Mouse (Mus musculus) heart, postnatal 0 days (tissue): ENCODE data around the gene Olfr796.

ENCODE experiments used
- CTCF ChIP-seq: IDR thresholded peaks from 2 replicates; pipeline ENCODE4 v1.5.1; 2016; ENCODE audit warnings: antibody characterized with exemption, control low read depth, low read depth
- EP300 ChIP-seq: IDR thresholded peaks from 2 replicates; pipeline ENCODE4 v1.6.1; 2016; ENCODE audit warnings: antibody characterized with exemption, low read depth

DNA sequence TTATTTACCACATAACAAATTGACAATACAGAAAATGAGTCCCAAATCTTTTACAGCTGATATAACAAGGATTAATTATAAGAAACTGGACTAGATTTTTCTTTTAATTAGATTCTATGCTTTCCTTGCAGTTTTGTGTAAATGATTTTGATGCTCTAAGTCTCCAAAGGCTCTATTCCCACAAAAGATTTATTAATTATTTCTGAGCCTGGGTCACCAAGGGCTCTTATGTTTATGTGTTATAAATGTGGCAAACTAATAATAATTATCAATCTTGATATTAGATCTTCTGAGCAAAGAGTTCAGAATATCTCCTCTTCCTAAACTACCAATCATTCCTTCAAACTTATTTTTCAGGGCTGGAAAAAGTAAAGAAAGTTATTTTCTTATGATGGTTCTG is 45.0 kb upstream of the Olfr796 start, which contains the start of gene Olfr800:
- no peak for TF ChIP-seq EP300
- no peak for TF ChIP-seq CTCF
